Mouse (Mus musculus) urinary bladder, postnatal 4 days (tissue): ENCODE results near the gene Fam240a.

Experiments
- DNase-seq, 2 experiments: peaks; one replicate each; pipeline ENCODE4 v3.0.0; 2021 to 2022; ENCODE audit warnings: low spot score in 2 of 2

Gene Fam240a

GRCm38 (mm10) chr9:110893429-110893828 is 23.2 kb downstream of the Fam240a start:
- no peak for DNase-seq

- no peak for DNase-seq
These were observed 24.1 kb downstream of the Fam240a start for GRCm38 (mm10) chr9:110892552-110892951.

GRCm38 (mm10) chr9:110891077-110891828 is 25.4 kb downstream of the Fam240a start:
- no peak for DNase-seq

GRCm38 (mm10) chr9:110890026-110890783 is 26.5 kb downstream of the Fam240a start:
- DNase-seq: no peak

- DNase-seq: no peak
These were observed 27.7 kb downstream of the Fam240a start for GRCm38 (mm10) chr9:110888935-110889334.

GRCm38 (mm10) chr9:110887388-110888303 is 29.0 kb downstream of the Fam240a start:
- no peak for DNase-seq

- no peak for DNase-seq
These were observed 34.7 kb downstream of the Fam240a start for GRCm38 (mm10) chr9:110881953-110882352.

GRCm38 (mm10) chr9:110880772-110881171 is 35.9 kb downstream of the Fam240a start:
- DNase-seq: peak in 1 of 2 experiments; percentile 63

- DNase-seq: peak; percentile 70 to 78
These were observed 36.6 kb downstream of the Fam240a start, which contains the start of gene Tmie for GRCm38 (mm10) chr9:110879998-110880561. Gene Tmie (minus strand): TSS chr9:110880113.

- DNase-seq: no peak
These were observed 37.3 kb downstream of the Fam240a start, which contains the start of gene Als2cl for GRCm38 (mm10) chr9:110879191-110879920. Gene Als2cl (plus strand): TSS chr9:110879870.

GRCm38 (mm10) chr9:110877888-110878287 is 38.8 kb downstream of the Fam240a start:
- DNase-seq: peak in 1 of 2 experiments; percentile 55

- no peak for DNase-seq
These were observed 39.3 kb downstream of the Fam240a start for GRCm38 (mm10) chr9:110877353-110877752.

GRCm38 (mm10) chr9:110875288-110875695 is 41.4 kb downstream of the Fam240a start:
- DNase-seq: no peak

- DNase-seq: no peak
These were observed 41.9 kb downstream of the Fam240a start for GRCm38 (mm10) chr9:110874660-110875191.

- no peak for DNase-seq
These were observed 42.7 kb downstream of the Fam240a start for GRCm38 (mm10) chr9:110873681-110874659.

GRCm38 (mm10) chr9:110871030-110871429 is 45.6 kb downstream of the Fam240a start:
- DNase-seq: peak in 1 of 2 experiments; percentile 19
